Mouse (Mus musculus): ENCODE data around the gene Treml2.
"Not testable (repeated sequence)": the region's sequence is repeated elsewhere in the genome, so short reads cannot be mapped to it uniquely, and the experiment has no call there.

Gene Treml2

GRCm38 (mm10) chr17:48346231-48346630 is 46.9 kb downstream of the Treml2 start, which contains the start of gene Trem2:
Trem2 (plus strand) TSS chr17:48346401.
- DNase-seq (ENCODE audit: extremely low read depth, insufficient read length, low spot score), result peak; percentile 60

GRCm38 (mm10) chr17:48346834-48347233 is 47.5 kb downstream of the Treml2 start:
- no peak for DNase-seq (ENCODE audit: extremely low read depth, insufficient read length, low spot score)

GRCm38 (mm10) chr17:48347287-48347686 is 48.0 kb downstream of the Treml2 start:
- no peak for DNase-seq (ENCODE audit: extremely low read depth, insufficient read length, low spot score)

GRCm38 (mm10) chr17:48350681-48351193 is 51.4 kb downstream of the Treml2 start:
- no peak for DNase-seq (ENCODE audit: extremely low read depth, insufficient read length, low spot score)

GRCm38 (mm10) chr17:48352976-48353375 is 53.7 kb downstream of the Treml2 start:
- not testable (repeated sequence) for DNase-seq (ENCODE audit: extremely low read depth, insufficient read length, low spot score)

- peak; percentile 83 for DNase-seq (ENCODE audit: extremely low read depth, insufficient read length, low spot score)
These were observed 56.5 kb downstream of the Treml2 start for GRCm38 (mm10) chr17:48355822-48356221.

GRCm38 (mm10) chr17:48357892-48358291 is 58.6 kb downstream of the Treml2 start:
- no peak for DNase-seq (ENCODE audit: extremely low read depth, insufficient read length, low spot score)

- no peak for DNase-seq (ENCODE audit: extremely low read depth, insufficient read length, low spot score)
These were observed 60.3 kb downstream of the Treml2 start, which contains the start of gene Treml1 for GRCm38 (mm10) chr17:48359616-48360015. Treml1 (plus strand) TSS chr17:48359916.

- DNase-seq (ENCODE audit: extremely low read depth, insufficient read length, low spot score), result no peak
These were observed 61.2 kb downstream of the Treml2 start for GRCm38 (mm10) chr17:48360462-48360861.

All from 3134 (cell line).